Mouse (Mus musculus): ENCODE data around the gene Pcif1.
"Not testable (repeated sequence)": the region's sequence is repeated elsewhere in the genome, so short reads cannot be mapped to it uniquely, and the experiment has no call there.

The Pcif1 gene

GRCm38 (mm10) chr2:164879228-164879567 lies at the start of gene Pcif1:
Gene Pcif1 (plus strand): TSS chr2:164879304.
- DNase-seq: peak; percentile 93

- no peak for DNase-seq
Measured at GRCm38 (mm10) chr2:164831029-164831428, 48.1 kb upstream of the Pcif1 start.

- no peak for DNase-seq
Measured at GRCm38 (mm10) chr2:164832032-164832747, 46.9 kb upstream of the Pcif1 start.

GRCm38 (mm10) chr2:164832748-164833301 lies 46.3 kb upstream of the Pcif1 start, which contains the start of gene Ctsa:
Gene Ctsa (plus strand): TSS chr2:164832873.
- peak; percentile 81 for DNase-seq

- peak; percentile 92 for DNase-seq
Measured at GRCm38 (mm10) chr2:164833314-164833959, 45.7 kb upstream of the Pcif1 start, which contains the start of gene Neurl2. Gene Neurl2 (minus strand): TSS chr2:164833456.

GRCm38 (mm10) chr2:164834531-164834930 lies 44.6 kb upstream of the Pcif1 start:
- DNase-seq: peak; percentile 52

GRCm38 (mm10) chr2:164835164-164835563 lies 43.9 kb upstream of the Pcif1 start:
- no peak for DNase-seq

- DNase-seq: no peak
Measured at GRCm38 (mm10) chr2:164845782-164846181, 33.3 kb upstream of the Pcif1 start.

GRCm38 (mm10) chr2:164850061-164850460 lies 29.0 kb upstream of the Pcif1 start:
- DNase-seq: no peak

- not testable (repeated sequence) for DNase-seq
Measured at GRCm38 (mm10) chr2:164855572-164855971, 23.5 kb upstream of the Pcif1 start.

- no peak for DNase-seq
Measured at GRCm38 (mm10) chr2:164856309-164857100, 22.6 kb upstream of the Pcif1 start.

GRCm38 (mm10) chr2:164857101-164857821 lies 21.8 kb upstream of the Pcif1 start, which contains the start of gene Pltp:
Gene Pltp (minus strand): TSS chr2:164857711.
- peak; percentile 48 for DNase-seq

- no peak for DNase-seq
Measured at GRCm38 (mm10) chr2:164857842-164858553, 21.1 kb upstream of the Pcif1 start.

GRCm38 (mm10) chr2:164859155-164859554 lies 19.9 kb upstream of the Pcif1 start:
- no peak for DNase-seq

- DNase-seq: no peak
Measured at GRCm38 (mm10) chr2:164859640-164860432, 19.3 kb upstream of the Pcif1 start.

GRCm38 (mm10) chr2:164861094-164861493 lies 18.0 kb upstream of the Pcif1 start:
- no peak for DNase-seq

GRCm38 (mm10) chr2:164862179-164862861 lies 16.8 kb upstream of the Pcif1 start:
- no peak for DNase-seq

- DNase-seq: not testable (repeated sequence)
Measured at GRCm38 (mm10) chr2:164863411-164863810, 15.7 kb upstream of the Pcif1 start.

- DNase-seq: no peak
Measured at GRCm38 (mm10) chr2:164864593-164864992, 14.5 kb upstream of the Pcif1 start.
